Mouse (Mus musculus): ENCODE measurements around the gene Mpv17l2.
A peak's percentile ranks its signal among the peaks of the same experiment; 100 is the strongest.

Mpv17l2 gene

DNA sequence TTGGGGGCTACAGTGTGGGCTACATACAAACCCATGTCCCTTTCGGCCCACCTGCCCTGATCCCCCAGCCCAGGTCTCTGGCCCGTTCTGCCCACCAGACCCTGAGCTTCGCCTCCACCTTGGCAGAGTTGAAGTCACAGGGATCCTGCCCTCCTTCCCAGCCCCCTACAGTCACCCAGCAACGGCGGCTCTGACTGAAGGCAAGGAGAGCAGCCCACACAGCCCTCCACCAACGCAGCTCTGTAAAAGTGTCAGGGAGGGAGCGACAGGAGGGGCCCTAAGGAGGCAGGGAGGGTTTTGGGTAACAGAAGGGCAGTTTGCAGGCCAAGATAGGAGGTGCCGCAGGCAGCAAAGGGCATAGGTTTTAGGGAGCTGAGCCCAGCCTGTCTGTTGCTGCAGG, 30.1 kb upstream of the Mpv17l2 start:
- no peak for DNase-seq (ENCODE audit: low read depth)

DNA sequence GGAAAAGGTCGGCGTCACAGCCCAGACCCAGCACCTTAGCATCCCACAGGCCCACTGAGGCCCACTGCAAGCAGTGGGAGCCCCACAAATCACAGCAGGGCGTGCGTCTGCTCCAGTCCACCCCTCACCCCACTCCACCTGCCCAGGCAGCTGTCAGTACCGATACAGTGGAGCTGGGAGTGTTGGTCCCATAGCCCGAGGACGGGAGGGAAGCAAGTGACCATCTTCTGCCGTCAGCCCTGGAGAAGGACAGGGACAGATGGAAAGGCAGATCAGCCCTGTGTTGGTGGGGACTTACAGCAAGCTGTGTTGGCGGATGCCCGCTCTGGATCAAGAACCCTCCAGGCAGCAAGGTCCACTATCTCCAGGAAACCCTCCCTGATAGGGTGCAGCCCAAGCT, 28.3 kb upstream of the Mpv17l2 start:
- DNase-seq (ENCODE audit: low read depth): no peak

DNA sequence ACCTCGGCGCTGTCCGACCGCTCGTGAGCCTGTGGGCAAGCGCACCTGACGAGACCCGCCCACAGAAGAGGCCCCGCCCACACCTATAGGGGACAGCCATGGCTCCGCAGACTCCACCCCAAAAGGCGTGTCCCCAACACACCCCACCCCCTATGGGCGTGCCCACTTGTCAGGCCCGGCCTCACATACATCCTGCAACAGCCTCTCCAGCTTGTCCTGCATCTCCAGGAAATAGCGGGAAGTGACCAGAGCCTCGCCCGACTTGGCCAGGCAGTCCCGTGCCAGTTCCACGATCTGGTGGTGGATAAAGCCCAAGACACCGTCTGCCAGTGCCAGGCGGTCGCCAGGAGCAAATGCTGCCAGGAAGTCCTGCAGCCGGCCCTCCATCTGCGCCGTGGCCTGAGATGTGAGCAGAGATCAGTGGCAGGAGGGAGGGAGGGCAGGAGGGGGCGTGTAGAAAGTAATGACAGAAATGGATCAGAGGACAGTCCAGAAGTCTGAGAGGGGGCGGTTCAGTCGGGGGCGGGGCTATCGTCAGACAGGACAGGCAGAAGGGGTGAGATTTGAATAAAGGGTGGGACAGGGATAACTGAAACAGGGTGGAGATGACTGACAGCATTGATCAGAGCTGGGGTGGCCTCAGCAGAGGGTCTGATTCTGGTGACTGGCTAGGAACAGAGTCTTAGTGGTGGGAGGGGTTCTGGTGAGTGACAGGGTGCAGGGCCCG, 27.4 kb upstream of the Mpv17l2 start:
- no peak for DNase-seq (ENCODE audit: low read depth)

- DNase-seq (ENCODE audit: low read depth): no peak
Measured at GRCm38 (mm10) chr8:70787051-70787445, 26.3 kb upstream of the Mpv17l2 start.

DNA sequence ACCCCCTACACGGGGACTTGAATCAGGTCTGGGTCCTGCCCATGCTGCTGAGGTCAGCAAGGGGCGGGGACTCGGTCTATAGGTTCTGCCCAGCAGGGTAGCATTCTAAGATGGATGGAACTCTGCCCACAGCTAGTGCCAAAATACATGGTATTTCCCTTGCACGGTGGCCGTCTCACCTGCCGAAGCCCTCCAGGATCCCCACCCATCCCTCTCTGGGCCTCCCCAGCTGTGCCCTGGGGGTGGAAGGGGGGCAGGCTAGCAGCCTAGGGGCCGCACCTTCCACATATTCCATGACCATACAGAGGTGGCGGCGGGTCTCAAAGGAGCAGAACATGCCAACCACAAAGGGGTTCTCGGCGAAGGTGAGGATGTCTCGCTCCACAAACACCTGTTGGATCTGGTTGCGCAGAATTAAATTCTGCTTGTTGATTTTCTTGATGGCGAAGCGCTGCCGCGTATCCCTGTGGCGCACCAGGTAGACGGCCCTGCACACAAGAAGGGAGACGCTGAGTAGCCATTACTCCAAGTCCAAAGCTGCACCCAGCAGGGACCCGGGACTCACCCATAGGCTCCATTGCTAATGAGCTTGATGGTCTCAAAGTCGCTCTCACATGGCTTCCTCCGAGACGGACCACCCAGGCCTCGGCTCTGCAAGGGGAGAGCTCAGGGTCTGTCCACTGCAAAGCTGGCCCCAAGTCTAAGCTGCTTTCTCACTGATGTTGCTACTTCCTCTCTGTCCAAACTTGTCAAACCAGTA, 25.7 kb upstream of the Mpv17l2 start:
- no peak for DNase-seq (ENCODE audit: low read depth)

DNA sequence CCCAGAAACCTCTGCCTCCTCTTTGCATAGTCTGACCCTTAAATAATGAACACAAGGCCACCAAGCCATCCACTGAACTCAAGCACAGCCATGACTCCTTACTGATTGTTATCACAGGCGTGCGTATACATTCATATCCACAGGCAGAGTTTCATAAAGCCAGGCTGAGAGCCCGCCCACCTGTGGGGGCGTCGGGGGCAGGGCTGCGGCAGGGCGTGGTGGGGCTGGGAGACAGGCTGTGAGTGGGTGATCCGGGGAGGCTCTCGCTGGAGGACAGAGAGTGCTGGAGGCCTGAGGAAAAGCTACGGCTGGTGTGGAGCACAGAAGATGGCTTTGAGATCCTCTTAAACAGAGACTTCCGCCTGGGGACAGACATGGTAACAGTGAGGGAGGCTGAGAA, 19.3 kb upstream of the Mpv17l2 start:
- DNase-seq (ENCODE audit: low read depth): no peak

DNA sequence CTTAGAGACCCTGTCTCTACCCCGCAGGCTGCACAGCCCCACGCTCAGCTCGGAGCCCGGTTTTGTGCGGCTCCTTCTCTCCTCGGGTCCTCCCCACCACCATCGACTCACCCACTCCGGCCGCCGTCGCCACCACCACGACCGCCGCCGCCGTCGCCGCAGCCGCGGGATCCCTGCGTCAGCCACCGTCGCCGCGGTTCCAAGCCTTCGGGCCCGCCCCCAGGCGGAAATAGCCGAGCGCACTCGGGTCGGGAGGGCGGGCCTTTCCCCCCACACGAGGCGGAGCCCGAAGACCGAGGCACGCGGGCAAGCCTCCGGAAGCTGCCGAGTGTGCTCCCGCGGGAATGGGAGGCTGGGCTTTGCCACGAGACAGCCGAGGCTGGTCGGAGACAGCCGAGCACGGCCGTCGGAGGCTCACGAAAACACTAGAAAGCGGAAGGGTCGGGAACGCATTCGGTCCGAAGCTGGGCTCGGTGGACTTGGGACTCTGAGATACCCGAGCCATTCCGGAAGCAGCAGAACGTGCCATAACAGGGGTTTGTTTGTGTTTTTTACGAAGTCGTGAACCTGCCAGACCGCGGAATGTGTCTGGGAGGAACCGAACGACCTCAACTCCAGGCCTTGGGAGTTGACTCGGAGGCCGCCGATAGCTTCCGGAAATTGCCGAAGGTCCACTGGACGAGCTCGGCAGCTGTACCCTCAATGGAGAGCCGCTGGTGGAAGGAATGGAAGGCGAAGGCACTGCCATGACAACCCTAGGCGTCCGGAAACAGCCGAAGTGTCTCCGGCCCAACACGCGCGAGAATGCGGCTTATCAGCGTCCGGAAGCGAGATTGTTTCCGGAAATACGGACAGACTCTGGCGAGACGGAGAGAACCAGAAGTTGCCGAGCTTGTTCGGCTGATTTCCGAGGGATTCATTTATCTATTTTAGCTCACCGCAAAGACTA, 16.0 kb upstream of the Mpv17l2 start, which contains the start of gene Pik3r2:
Pik3r2 (minus strand) TSS at position 218 of the 949 bp plus-strand sequence.
- DNase-seq (ENCODE audit: low read depth): peak; percentile 97

DNA sequence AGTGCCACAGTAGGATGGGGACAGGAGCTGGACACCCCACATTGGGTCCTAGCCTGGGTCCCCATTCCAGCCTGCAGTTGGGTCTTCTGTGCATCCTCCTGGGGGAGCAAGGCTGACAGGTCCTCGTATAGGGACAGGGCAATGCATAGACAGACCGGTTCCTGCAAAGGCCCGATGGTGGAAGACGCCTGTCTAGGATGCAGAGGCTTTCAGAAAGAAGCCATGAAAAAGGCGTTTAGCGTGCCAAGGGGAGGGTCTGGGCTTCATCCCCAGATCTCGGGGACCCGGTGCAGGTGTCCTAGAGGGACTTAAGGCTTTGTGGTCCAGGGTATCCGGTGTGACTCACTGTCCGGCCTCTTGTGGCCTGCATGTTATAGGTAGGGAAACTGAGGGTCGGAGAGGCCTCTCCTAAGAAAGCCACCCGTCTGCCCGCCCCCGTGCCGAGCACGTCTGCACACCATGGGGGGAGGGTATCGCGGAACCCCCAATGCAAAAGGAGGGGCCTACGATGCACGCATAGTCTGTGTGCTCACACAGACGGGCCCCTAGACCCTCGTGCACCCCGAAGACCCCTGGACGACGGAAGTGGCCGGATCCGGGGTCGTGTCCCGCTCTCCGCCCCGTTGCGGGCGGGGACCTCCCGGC, 15.2 kb upstream of the Mpv17l2 start:
- DNase-seq (ENCODE audit: low read depth): peak; percentile 62

DNA sequence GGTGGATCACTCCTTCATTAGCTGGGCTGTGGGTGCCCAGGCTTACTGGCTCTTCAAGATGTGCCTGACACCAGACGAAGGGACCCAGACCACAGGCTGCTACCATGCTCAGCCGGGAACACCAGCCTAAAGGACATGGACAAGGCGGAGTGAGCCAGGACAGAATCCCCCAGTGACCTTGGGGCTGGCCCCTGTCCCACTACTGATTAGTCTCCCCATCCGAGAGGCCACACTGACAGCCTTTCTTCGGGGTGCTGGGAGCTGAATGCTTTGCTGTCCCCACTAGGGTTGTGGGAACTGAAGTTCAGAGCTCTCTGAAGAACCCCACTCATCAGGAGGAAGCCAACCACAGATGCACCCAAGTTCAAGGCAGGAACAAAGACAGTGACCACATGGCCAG, 14.5 kb upstream of the Mpv17l2 start:
- no peak for DNase-seq (ENCODE audit: low read depth)

GRCm38 (mm10) chr8:70774740-70775139, 14.0 kb upstream of the Mpv17l2 start:
- DNase-seq (ENCODE audit: low read depth): no peak

DNA sequence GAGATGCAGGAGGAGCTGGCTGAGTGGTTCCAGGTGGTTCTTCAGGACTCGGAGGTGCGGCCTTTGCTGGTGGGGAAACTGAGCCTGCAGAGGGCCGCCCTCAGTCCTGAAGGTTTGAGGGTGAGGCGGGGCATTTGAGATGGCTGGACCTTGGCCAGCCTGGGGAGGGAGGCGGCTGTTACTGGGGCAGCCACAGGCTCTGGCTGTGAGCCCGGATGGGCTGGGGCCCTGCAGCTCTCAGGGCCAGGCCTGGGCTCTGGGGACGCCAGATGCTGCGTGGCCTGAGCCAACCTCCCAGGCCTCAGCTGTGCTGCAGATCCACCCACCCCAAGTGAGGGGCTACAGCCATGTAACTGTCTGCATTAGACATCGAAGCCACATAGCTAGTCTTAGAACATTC, 13.1 kb upstream of the Mpv17l2 start:
- no peak for DNase-seq (ENCODE audit: low read depth)

- no peak for DNase-seq (ENCODE audit: low read depth)
Measured at GRCm38 (mm10) chr8:70773410-70773809, 12.7 kb upstream of the Mpv17l2 start.

DNA sequence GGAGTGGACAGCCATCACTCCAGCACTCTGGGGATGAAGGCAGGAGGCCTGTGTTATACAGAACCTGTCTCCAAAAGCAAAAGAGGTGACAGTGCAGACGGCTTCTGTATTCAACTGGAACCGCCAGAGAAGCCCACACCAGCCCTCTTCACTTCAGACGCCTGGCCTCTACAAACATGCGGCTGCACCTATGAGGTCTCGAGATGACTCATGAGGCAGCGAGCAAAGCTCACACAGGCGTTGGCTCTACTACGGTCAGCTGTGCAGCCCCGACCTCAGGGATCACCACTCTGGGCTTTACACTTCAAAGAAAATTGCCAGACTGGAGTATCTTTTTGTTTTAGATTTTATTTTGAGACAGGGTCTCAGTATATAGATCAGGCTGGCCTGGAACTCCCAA, 12.1 kb upstream of the Mpv17l2 start:
- peak; percentile 38 for DNase-seq (ENCODE audit: low read depth)

DNA sequence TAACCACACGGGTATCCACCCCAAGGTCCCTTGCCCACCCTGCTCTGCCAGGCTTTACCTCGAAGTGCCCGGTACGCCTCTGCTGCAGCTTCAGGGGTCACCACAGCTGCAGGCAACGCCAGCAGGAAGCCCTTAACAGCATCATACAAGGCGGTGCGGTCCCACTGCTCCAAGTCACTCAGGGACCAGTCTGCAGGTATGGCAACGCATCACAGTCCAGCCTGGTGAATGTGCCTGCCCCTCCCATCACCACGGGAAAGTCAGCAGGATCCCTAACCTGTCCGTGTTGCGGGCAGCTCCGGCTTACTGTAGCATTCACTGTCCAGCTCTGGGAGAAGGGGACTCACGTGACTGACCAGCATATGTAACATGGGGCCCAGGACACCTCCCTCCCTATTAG, 11.3 kb upstream of the Mpv17l2 start:
- no peak for DNase-seq (ENCODE audit: low read depth)

- no peak for DNase-seq (ENCODE audit: low read depth)
Measured at GRCm38 (mm10) chr8:70771217-70771616, 10.5 kb upstream of the Mpv17l2 start.

DNA sequence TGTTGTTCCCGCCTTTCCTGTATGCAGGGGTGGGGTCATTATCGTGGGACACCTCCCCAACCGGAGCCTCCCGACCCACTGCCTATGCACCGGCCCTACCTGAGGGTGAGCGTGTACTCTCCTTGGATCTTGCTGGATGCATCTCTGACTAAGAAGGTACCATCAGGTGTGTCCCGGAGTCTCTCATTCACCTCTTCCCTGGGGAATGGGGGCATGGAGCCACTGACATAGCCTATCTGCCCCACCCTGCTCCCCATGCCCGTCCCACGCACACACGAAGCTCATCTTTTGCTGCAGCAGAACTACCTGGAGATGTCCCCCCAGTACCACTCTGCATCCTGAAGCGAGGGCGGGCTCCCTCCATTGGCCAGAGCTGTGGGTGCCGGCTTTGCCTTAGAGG, 10.0 kb upstream of the Mpv17l2 start:
- DNase-seq (ENCODE audit: low read depth): no peak

- no peak for DNase-seq (ENCODE audit: low read depth)
Measured at GRCm38 (mm10) chr8:70769858-70770257, 9.1 kb upstream of the Mpv17l2 start.

DNA sequence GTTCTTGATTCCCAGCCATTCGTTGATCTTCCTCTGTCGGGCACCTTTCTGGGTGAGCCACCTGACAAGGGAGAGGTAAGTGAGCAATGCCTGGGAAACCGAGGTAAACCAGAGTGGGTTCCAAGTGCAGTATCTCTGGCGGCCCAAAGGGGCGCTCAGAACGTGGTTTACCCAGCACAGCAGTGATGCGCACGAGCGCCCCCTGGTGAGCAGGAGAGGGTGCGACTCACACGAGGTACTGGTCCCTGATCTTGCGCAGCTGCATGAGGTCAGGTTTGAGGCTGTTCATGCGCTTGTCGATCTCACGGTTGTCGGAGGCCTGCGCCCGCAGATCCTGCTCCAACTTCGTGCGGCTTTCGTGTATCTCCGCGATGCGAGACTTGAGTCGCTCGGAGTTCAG, 8.6 kb upstream of the Mpv17l2 start:
- DNase-seq (ENCODE audit: low read depth): peak; percentile 98

DNA sequence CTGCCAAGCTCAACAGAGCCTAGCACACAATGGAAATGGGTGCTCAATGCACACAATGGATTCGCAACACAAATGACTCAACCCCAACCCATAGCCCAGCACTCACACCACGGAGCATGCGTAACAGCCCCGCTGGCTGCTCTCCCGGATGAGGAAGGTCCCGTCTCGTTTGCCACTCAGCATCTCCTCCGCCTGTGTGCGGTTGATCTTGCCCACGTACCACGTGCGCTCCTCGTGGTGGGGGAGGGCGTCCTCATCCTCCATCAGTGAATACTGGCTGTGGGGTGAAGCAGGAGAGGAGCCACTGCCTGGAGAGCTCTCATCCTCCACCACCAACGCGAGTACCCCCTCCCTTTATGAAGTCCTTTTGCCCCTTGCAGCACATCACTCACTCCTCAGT, 8.2 kb upstream of the Mpv17l2 start:
- no peak for DNase-seq (ENCODE audit: low read depth)

GRCm38 (mm10) chr8:70768231-70768776, 7.6 kb upstream of the Mpv17l2 start:
- no peak for DNase-seq (ENCODE audit: low read depth)

GRCm38 (mm10) chr8:70767503-70767902, 6.8 kb upstream of the Mpv17l2 start:
- DNase-seq (ENCODE audit: low read depth): no peak

Measured in induced T-regulatory cell, adult 2 months (primary cell).